ENCODE assay signal across 7 mouse cellular contexts in the genomic region with DNA sequence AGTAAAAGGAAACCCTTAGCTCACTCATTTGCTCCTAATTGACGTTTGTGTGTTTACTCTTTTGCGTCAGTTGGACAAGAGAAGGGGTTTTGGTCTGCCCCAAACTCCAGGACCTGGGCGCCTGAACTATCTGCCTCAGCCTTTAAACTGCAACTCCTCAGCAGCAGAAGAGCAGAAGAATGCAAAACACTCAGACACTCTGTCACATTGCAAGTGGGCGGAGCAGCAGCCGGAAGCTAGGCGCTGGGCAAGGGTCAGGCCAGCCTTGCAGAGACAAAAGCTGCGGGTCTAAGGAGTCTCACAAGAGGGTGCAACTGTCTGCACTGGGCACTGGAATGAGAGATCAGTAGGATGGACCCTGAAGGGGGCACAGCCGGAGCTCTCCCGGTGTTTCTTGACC. TPM values are rescaled to one million over a fixed set of nuclear protein-coding genes. Genes with fewer than 3 reads are reported as not detected.
A peak's percentile ranks its signal among the peaks of the same experiment; 100 is the strongest.
DNase-seq lines count a peak whose midpoint lies in the region; ATAC-seq and TF ChIP-seq lines count a peak whose summit lies in the region.

No protein-coding gene starts in this region.

- H3K9me3 ChIP-seq in midbrain, embryonic 12.5 days = no peaks in the 10 kb centered on the region
- H3K9me3 ChIP-seq in midbrain, postnatal 0 days (ENCODE audit: low read length) = no peaks in the 10 kb centered on the region
- H3K9me3 ChIP-seq in embryonic facial prominence, embryonic 12.5 days = no peaks in the 10 kb centered on the region
- no peaks in the 10 kb centered on the region for H3K9me3 ChIP-seq in limb, embryonic 11.5 days (ENCODE audit: control insufficient read depth, low read length)
- H3K9me3 ChIP-seq in neural tube, embryonic 11.5 days (ENCODE audit: control insufficient read depth, low read length) = no peaks in the 10 kb centered on the region
- H3K9me3 ChIP-seq in midbrain, embryonic 16.5 days (replicated peaks; ENCODE audit: control insufficient read depth, low read length, poor library complexity, severe bottlenecking) = no peaks in the 10 kb centered on the region

- TF ChIP-seq CTCF in midbrain, postnatal 0 days (IDR thresholded peaks at IDR 0.05) = no peak

- WGBS in midbrain, embryonic 12.5 days = 20% methylated on average over 9 of the region's 9 CpGs
- 25% methylated on average over 9 of the region's 9 CpGs for WGBS in midbrain, postnatal 0 days
- 12% methylated on average over 9 of the region's 9 CpGs for WGBS in embryonic facial prominence, embryonic 12.5 days
- 17% methylated on average over 9 of the region's 9 CpGs for WGBS in limb, embryonic 11.5 days
- 15% methylated on average over 9 of the region's 9 CpGs for WGBS in neural tube, embryonic 11.5 days
- 26% methylated on average over 9 of the region's 9 CpGs for WGBS in midbrain, embryonic 16.5 days

- peak overlapping the region; percentile 32 for H3K4me2 ChIP-seq in midbrain, embryonic 12.5 days (replicated peaks)
- no peak overlapping the region for H3K4me2 ChIP-seq in midbrain, postnatal 0 days (ENCODE audit: low read depth, low read length, poor library complexity, severe bottlenecking)
- H3K4me2 ChIP-seq in embryonic facial prominence, embryonic 12.5 days (replicated peaks) = 0 out of 2 replicates have a peak overlapping the region, but pooled peaks have one; percentile 4
- no peak overlapping the region for H3K4me2 ChIP-seq in limb, embryonic 11.5 days (ENCODE audit: low read depth, severe bottlenecking)
- H3K4me2 ChIP-seq in neural tube, embryonic 11.5 days (ENCODE audit: low read depth) = peak overlapping the region; percentile 16; the same call in 1 of the 2 replicates
- no peak overlapping the region for H3K4me2 ChIP-seq in midbrain, embryonic 16.5 days (ENCODE audit: low read length)

- H3K27ac ChIP-seq in midbrain, embryonic 12.5 days (replicated peaks) = no peak overlapping the region
- no peak overlapping the region for H3K27ac ChIP-seq in midbrain, postnatal 0 days (ENCODE audit: low read depth, low read length)
- H3K27ac ChIP-seq in embryonic facial prominence, embryonic 12.5 days = no peak overlapping the region
- H3K27ac ChIP-seq in limb, embryonic 11.5 days (replicated peaks; ENCODE audit: low read depth, low read length) = no peak overlapping the region
- H3K27ac ChIP-seq in neural tube, embryonic 11.5 days (ENCODE audit: low read depth, low read length) = no peak overlapping the region
- no peak overlapping the region for H3K27ac ChIP-seq in midbrain, embryonic 16.5 days (ENCODE audit: low read length)

- H3K36me3 ChIP-seq in midbrain, embryonic 12.5 days = no peaks in the 10 kb centered on the region
- no peaks in the 10 kb centered on the region for H3K36me3 ChIP-seq in midbrain, postnatal 0 days (ENCODE audit: insufficient read depth, low read length)
- no peaks in the 10 kb centered on the region for H3K36me3 ChIP-seq in embryonic facial prominence, embryonic 12.5 days
- no peaks in the 10 kb centered on the region for H3K36me3 ChIP-seq in limb, embryonic 11.5 days (ENCODE audit: control insufficient read depth, insufficient read depth, low read length)
- no peaks in the 10 kb centered on the region for H3K36me3 ChIP-seq in neural tube, embryonic 11.5 days (ENCODE audit: control insufficient read depth, insufficient read depth, low read length)
- H3K36me3 ChIP-seq in midbrain, embryonic 16.5 days (ENCODE audit: control insufficient read depth, insufficient read depth, low read length) = no peaks in the 10 kb centered on the region

- peaks cover 9% of the 10 kb centered on the region; the same call in 1 of the 2 replicates for H3K27me3 ChIP-seq in midbrain, embryonic 12.5 days
- 0 out of 2 replicates have a peak, but pooled peaks cover 8% of the 10 kb centered on the region for H3K27me3 ChIP-seq in midbrain, postnatal 0 days (ENCODE audit: insufficient read depth, low read length)
- H3K27me3 ChIP-seq in embryonic facial prominence, embryonic 12.5 days = peaks cover 34% of the 10 kb centered on the region
- peaks cover 10% of the 10 kb centered on the region; the same call in 1 of the 2 replicates for H3K27me3 ChIP-seq in limb, embryonic 11.5 days (ENCODE audit: control insufficient read depth, insufficient read depth, low read length)
- H3K27me3 ChIP-seq in neural tube, embryonic 11.5 days (ENCODE audit: control insufficient read depth, insufficient read depth, low read length) = no peaks in the 10 kb centered on the region
- H3K27me3 ChIP-seq in midbrain, embryonic 16.5 days (ENCODE audit: control insufficient read depth, insufficient read depth, low read depth, low read length) = peaks cover 5% of the 10 kb centered on the region

- H3K4me1 ChIP-seq in midbrain, embryonic 12.5 days = peaks cover 23% of the 10 kb centered on the region
- H3K4me1 ChIP-seq in midbrain, postnatal 0 days (ENCODE audit: insufficient read depth, low read length) = no peaks in the 10 kb centered on the region
- peaks cover 12% of the 10 kb centered on the region; the same call in 1 of the 2 replicates for H3K4me1 ChIP-seq in embryonic facial prominence, embryonic 12.5 days
- peaks cover 3% of the 10 kb centered on the region; the same call in 1 of the 2 replicates for H3K4me1 ChIP-seq in limb, embryonic 11.5 days (ENCODE audit: control insufficient read depth, insufficient read depth, low read length)
- H3K4me1 ChIP-seq in neural tube, embryonic 11.5 days (ENCODE audit: control insufficient read depth, insufficient read depth, low read length) = peaks cover 5% of the 10 kb centered on the region; the same call in 1 of the 2 replicates
- peaks cover 17% of the 10 kb centered on the region for H3K4me1 ChIP-seq in midbrain, embryonic 16.5 days (ENCODE audit: control insufficient read depth, insufficient read depth, low read length)

- DNase-seq in midbrain, postnatal 0 days (ENCODE audit: low spot score) = no peak
- DNase-seq in limb, embryonic 11.5 days (ENCODE audit: low spot score) = peak; percentile 49
- peak; percentile 44 for DNase-seq in neural tube, embryonic 11.5 days (ENCODE audit: low spot score)
- DNase-seq in ovary, adult 18-20 months (ENCODE audit: low spot score) = no peak

- no peak overlapping the region for H3K9ac ChIP-seq in midbrain, embryonic 12.5 days (replicated peaks)
- no peak overlapping the region for H3K9ac ChIP-seq in midbrain, postnatal 0 days (replicated peaks; ENCODE audit: low read length, poor library complexity, severe bottlenecking)
- no peak overlapping the region; the same call in 1 of the 2 replicates for H3K9ac ChIP-seq in embryonic facial prominence, embryonic 12.5 days
- H3K9ac ChIP-seq in limb, embryonic 11.5 days (ENCODE audit: low read length) = no peak overlapping the region
- no peak overlapping the region for H3K9ac ChIP-seq in neural tube, embryonic 11.5 days (ENCODE audit: low read length)
- H3K9ac ChIP-seq in midbrain, embryonic 16.5 days (ENCODE audit: low read depth, low read length) = no peak overlapping the region

- H3K4me3 ChIP-seq in midbrain, embryonic 12.5 days = no peak overlapping the region
- no peak overlapping the region for H3K4me3 ChIP-seq in midbrain, postnatal 0 days (ENCODE audit: low read depth, low read length)
- H3K4me3 ChIP-seq in embryonic facial prominence, embryonic 12.5 days = no peak overlapping the region
- H3K4me3 ChIP-seq in limb, embryonic 11.5 days (ENCODE audit: low read depth, low read length) = no peak overlapping the region
- H3K4me3 ChIP-seq in neural tube, embryonic 11.5 days (ENCODE audit: low read depth, low read length) = peak overlapping the region; percentile 4; the same call in 1 of the 2 replicates
- H3K4me3 ChIP-seq in midbrain, embryonic 16.5 days (ENCODE audit: low read depth, low read length) = no peak overlapping the region

- no peak for ATAC-seq in midbrain, embryonic 12.5 days (ENCODE audit: low FRiP score, low read depth)
- no peak for ATAC-seq in midbrain, postnatal 0 days (ENCODE audit: low FRiP score)
- no peak for ATAC-seq in embryonic facial prominence, embryonic 12.5 days (ENCODE audit: insufficient number of reproducible peaks, insufficient read depth, low FRiP score, low TSS enrichment)
- ATAC-seq in limb, embryonic 11.5 days (ENCODE audit: insufficient number of reproducible peaks, low FRiP score, low TSS enrichment, low read depth) = no peak
- no peak for ATAC-seq in neural tube, embryonic 11.5 days (ENCODE audit: insufficient read depth, low FRiP score, low TSS enrichment)
- ATAC-seq in midbrain, embryonic 16.5 days = no peak

RNA-seq across cellular contexts. Expression of gene Plekha7, which starts 1.3 kb away (rescaled TPM):
- polyA plus RNA-seq in midbrain, embryonic 12.5 days (2016; fragmentation: Nextera tagmentation; extraction: Ambion mirVana) = 17.3 and 21.2 TPM in 2 replicates
- total RNA-seq in midbrain, postnatal 0 days (2014; rRNA removed) = 20.9 and 21.3 TPM in 2 replicates
- 7.8 and 9.0 TPM in 2 replicates for polyA plus RNA-seq in midbrain, postnatal 0 days (2015; fragmentation: Nextera tagmentation; extraction: Ambion mirVana)
- polyA plus RNA-seq in embryonic facial prominence, embryonic 12.5 days (2016; fragmentation: Nextera tagmentation; extraction: Ambion mirVana) = 9.3 and 10.8 TPM in 2 replicates
- polyA plus RNA-seq in limb, embryonic 11.5 days (2014; fragmentation: Nextera tagmentation; extraction: Ambion mirVana) = 3.7 and 4.0 TPM in 2 replicates
- polyA plus RNA-seq in neural tube, embryonic 11.5 days (2014; fragmentation: Nextera tagmentation; extraction: Ambion mirVana) = 6.3 and 7.3 TPM in 2 replicates
- 10.1 and 12.8 TPM in 2 replicates for polyA plus RNA-seq in midbrain, embryonic 16.5 days (2015; fragmentation: Nextera tagmentation; extraction: Ambion mirVana)

RNA-seq across cellular contexts. Expression of gene Rps13, which starts 24.5 kb away (rescaled TPM):
- 605 and 651 TPM in 2 replicates for polyA plus RNA-seq in midbrain, embryonic 12.5 days (2016; fragmentation: Nextera tagmentation; extraction: Ambion mirVana)
- total RNA-seq in midbrain, postnatal 0 days (2014; rRNA removed) = 171 and 256 TPM in 2 replicates
- 474 and 484 TPM in 2 replicates for polyA plus RNA-seq in midbrain, postnatal 0 days (2015; fragmentation: Nextera tagmentation; extraction: Ambion mirVana)
- polyA plus RNA-seq in embryonic facial prominence, embryonic 12.5 days (2016; fragmentation: Nextera tagmentation; extraction: Ambion mirVana) = 745 and 844 TPM in 2 replicates
- 957 and 981 TPM in 2 replicates for polyA plus RNA-seq in limb, embryonic 11.5 days (2014; fragmentation: Nextera tagmentation; extraction: Ambion mirVana)
- polyA plus RNA-seq in neural tube, embryonic 11.5 days (2014; fragmentation: Nextera tagmentation; extraction: Ambion mirVana) = 696 and 786 TPM in 2 replicates
- 426 and 439 TPM in 2 replicates for polyA plus RNA-seq in midbrain, embryonic 16.5 days (2015; fragmentation: Nextera tagmentation; extraction: Ambion mirVana)

Comparison
In these comparisons a context has a peak if more than half of its experiments do, and no peak if none do; other contexts are left out.
1. H3K4me2 ChIP-seq: peak in midbrain, embryonic 12.5 days (single experiment), embryonic facial prominence, embryonic 12.5 days (single experiment) and neural tube, embryonic 11.5 days (single experiment); none in midbrain, postnatal 0 days (single experiment), limb, embryonic 11.5 days (single experiment) and midbrain, embryonic 16.5 days (single experiment).
2. DNase-seq: peak in limb, embryonic 11.5 days (single experiment) and neural tube, embryonic 11.5 days (single experiment); none in midbrain, postnatal 0 days (single experiment) and ovary, adult 18-20 months (single experiment).